Mouse (Mus musculus) cerebellum, postnatal 14 days (tissue): ENCODE data around the gene Macrod2.
A peak's percentile ranks its signal among the peaks of the same experiment; 100 is the strongest.

Experiments
- DNase-seq, 2 experiments: peaks; one replicate each; pipeline ENCODE4 v3.0.0; 2021; ENCODE audit warnings: mixed read lengths in 2 of 2

Gene Macrod2

GRCm38 (mm10) chr2:142254566-142254965 lies 1859.5 kb downstream of the Macrod2 start:
- peak; percentile 18 to 44 for DNase-seq

GRCm38 (mm10) chr2:142257501-142257900 lies 1862.4 kb downstream of the Macrod2 start:
- DNase-seq, result no peak

- no peak for DNase-seq
Observed at GRCm38 (mm10) chr2:142261046-142261445, 1865.9 kb downstream of the Macrod2 start.

GRCm38 (mm10) chr2:142264697-142265096 lies 1869.6 kb downstream of the Macrod2 start:
- DNase-seq, result no peak

GRCm38 (mm10) chr2:142267836-142268235 lies 1872.7 kb downstream of the Macrod2 start:
- DNase-seq, result no peak

GRCm38 (mm10) chr2:142286761-142287160 lies 1891.7 kb downstream of the Macrod2 start:
- peak; percentile 73 to 90 for DNase-seq

GRCm38 (mm10) chr2:142294831-142295230 lies 1899.7 kb downstream of the Macrod2 start:
- no peak for DNase-seq

- DNase-seq, result no peak
Observed at GRCm38 (mm10) chr2:142303098-142303911, 1908.2 kb downstream of the Macrod2 start.

GRCm38 (mm10) chr2:142303912-142304182 lies 1908.7 kb downstream of the Macrod2 start:
- DNase-seq, result no peak

GRCm38 (mm10) chr2:142323158-142323557 lies 1928.0 kb downstream of the Macrod2 start:
- peak; percentile 25 to 38 for DNase-seq

- peak; percentile 39 to 62 for DNase-seq
Observed at GRCm38 (mm10) chr2:142326737-142327136, 1931.6 kb downstream of the Macrod2 start.

- no peak for DNase-seq
Observed at GRCm38 (mm10) chr2:142329761-142330160, 1934.7 kb downstream of the Macrod2 start.

- DNase-seq, result peak in 1 of 2 experiments; percentile 54
Observed at GRCm38 (mm10) chr2:142334441-142335102, 1939.5 kb downstream of the Macrod2 start.

GRCm38 (mm10) chr2:142335103-142335999 lies 1940.2 kb downstream of the Macrod2 start:
- DNase-seq, result no peak

GRCm38 (mm10) chr2:142344021-142344420 lies 1948.9 kb downstream of the Macrod2 start:
- no peak for DNase-seq

GRCm38 (mm10) chr2:142344758-142345157 lies 1949.6 kb downstream of the Macrod2 start:
- DNase-seq, result peak; percentile 70 to 87

GRCm38 (mm10) chr2:142349805-142350204 lies 1954.7 kb downstream of the Macrod2 start:
- DNase-seq, result peak; percentile 22 to 61

GRCm38 (mm10) chr2:142362888-142363287 lies 1967.8 kb downstream of the Macrod2 start:
- DNase-seq, result peak; percentile 52 to 53

GRCm38 (mm10) chr2:142373978-142374377 lies 1978.9 kb downstream of the Macrod2 start:
- DNase-seq, result peak; percentile 51 to 68

- DNase-seq, result peak; percentile 78 to 89
Observed at GRCm38 (mm10) chr2:142380563-142380962, 1985.5 kb downstream of the Macrod2 start.

GRCm38 (mm10) chr2:142381081-142381579 lies 1986.0 kb downstream of the Macrod2 start:
- peak; percentile 26 to 52 for DNase-seq

- no peak for DNase-seq
Observed at GRCm38 (mm10) chr2:142393546-142393945, 1998.4 kb downstream of the Macrod2 start.

GRCm38 (mm10) chr2:142399490-142399889 lies 2004.4 kb downstream of the Macrod2 start:
- no peak for DNase-seq
